Mouse (Mus musculus): ENCODE measurements around the gene Gm7247. TPM values are rescaled to one million over a fixed set of nuclear protein-coding genes. Genes with fewer than 3 reads are reported as not detected.
"Not testable (repeated sequence)": the region's sequence is repeated elsewhere in the genome, so short reads cannot be mapped to it uniquely, and the experiment has no call there.

Gene Gm7247
- total RNA-seq (2021), result not detected

DNA sequence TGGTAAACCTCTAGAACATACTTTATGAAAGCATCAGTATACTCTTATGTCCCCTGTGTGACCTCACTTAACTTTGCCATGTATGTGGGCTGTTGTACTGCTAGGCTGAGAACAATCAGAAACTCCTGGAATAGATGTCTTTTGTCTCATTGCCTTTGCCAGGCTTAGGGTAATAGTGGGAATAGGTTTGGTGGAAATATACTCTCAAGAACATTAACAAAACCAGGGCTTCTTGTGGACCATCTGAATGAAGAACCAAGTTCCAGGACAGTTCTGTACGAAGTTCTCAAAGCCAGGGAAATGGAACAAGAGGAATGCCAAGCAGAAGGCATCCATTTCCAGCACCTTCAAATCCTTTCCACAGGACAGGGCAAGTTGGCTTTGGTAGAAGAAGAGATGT is at the start of gene Gm7247:
Gene Gm7247, plus strand, starts transcription at position 301 of the 400 bp plus-strand sequence.
- DNase-seq, result no peak

DNA sequence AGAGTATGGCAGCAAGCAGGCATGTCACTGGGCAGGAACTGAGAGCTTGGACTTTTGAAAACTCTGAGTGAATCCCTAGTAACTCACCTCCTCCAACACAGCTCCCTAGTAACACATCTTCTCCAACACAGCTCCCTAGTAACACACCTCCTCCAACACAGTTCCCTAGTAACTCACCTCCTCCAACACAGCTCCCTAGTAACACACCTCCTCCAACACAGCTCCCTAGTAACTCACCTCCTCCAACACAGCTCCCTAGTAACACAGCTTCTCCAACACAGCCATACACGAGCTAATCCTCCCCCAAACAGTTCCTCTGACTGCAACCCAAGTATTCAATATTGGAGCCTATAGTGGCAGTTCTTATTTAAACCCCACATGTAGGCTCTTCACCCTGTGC is 37.6 kb upstream of the Gm7247 start:
- no peak for DNase-seq

DNA sequence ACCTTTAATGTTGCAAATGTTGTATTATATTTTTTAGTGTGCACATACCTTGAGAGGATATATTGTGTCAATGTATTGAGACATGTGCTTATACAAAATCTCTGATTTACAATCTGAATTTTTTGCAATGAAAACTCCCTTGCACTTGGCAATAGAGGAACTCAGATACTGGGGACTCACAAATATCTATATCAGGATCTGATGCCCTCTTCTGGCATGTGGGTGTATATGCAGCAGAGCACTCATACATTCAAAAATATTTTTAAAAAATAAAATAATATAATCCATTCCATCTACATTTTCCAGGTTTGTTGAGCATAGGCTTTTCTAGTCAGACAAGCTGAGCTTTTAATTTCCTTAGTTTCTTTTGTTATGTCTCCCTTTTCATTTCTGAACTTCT is 15.5 kb upstream of the Gm7247 start:
- DNase-seq, result no peak

DNA sequence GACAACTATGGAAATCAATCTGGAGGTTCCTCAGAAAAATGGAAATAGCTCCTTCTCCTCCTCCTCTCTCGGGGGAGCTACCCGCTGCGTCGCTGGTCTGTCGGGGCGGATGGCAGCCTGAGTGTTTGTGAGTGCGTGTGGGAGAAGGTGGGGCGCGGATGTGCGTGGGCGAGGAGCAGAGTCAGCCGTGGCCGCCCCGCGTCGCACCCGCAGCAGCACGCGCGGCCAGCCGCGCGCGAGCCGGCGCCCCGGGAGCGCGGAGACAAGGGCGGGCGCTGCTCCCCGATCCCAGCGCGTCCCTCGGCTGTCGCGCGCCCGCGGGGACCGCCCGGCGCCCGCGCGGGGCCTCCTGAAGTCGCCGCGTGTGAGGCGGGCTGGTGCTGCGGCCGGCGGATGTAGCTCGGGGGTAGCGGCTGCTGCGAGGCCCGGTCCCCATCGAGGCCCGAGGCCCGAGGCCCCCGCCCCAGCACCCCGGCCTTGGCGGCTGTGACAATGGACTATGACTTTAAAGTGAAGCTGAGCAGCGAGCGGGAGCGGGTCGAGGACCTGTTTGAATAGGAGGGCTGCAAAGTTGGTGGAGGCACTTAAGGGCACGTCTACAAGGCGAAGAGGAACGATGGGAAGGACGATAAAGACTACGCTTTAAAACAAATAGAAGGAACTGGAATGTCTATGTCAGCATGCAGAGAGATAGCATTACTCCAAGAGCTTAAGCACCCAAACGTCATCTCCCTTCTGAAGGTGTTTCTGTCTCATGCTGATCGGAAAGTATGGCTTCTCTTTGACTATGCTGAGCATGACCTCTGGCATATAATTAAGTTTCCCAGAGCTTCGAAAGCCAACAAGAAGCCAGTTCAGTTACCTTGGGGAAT is 3.2 kb upstream of the Gm7247 start:
- no peak for DNase-seq

DNA sequence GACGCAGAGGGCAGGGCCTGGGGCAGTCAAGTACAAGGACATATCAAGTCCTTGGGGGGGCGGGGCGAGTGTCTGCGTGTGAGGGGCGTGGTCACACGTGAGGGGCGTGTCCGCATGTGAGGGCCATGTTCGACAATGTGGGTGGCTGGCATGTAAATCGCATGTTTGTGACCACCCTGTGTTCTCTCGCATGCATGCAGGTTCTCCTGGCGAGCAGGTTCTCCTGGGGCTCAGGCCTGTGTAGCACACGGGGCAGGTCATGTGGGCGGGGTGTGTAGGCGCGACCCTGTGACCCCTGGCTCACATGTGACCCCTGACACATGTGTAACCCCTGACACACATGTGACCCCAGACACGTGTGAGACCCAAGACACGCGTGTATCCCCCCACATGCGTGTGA is 21.2 kb downstream of the Gm7247 start:
- no peak for DNase-seq

DNA sequence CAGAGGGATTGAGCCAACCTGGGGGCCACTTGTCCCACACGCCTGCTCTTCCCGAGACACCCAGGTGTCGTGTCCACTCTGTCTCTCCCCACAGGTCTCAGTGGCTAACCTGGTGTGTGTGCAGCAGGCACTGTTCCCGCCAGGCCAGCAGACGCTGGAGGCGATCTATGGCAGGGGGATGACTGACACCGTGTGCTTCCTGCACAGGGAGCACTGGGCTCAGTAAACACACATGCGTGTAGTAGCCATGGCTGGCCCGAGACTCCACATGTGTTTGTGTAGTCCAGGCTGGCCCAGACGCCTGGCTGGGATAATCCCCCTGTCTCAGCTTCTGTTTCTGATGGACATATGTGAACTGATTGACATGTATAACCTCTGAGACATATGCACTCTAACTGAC is 22.8 kb downstream of the Gm7247 start:
- DNase-seq, result no peak

DNA sequence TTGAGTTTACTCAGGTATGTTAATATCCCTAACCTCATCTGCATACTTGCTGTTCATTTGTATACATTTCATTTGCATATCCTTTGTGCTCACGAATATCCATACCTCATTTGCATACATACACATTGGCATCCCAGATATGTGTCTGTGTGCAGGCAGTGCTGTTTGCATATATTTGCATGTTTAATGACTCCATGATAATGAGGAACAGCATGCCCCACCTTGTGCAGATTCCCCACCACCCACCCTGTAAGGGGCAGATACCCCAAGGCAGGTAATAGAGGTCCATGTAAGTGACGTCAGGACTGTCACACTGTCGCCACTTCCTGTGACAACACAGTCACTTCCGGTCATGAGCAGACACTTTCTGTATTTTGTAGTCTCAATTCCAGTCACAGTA is 24.2 kb downstream of the Gm7247 start:
- no peak for DNase-seq

DNA sequence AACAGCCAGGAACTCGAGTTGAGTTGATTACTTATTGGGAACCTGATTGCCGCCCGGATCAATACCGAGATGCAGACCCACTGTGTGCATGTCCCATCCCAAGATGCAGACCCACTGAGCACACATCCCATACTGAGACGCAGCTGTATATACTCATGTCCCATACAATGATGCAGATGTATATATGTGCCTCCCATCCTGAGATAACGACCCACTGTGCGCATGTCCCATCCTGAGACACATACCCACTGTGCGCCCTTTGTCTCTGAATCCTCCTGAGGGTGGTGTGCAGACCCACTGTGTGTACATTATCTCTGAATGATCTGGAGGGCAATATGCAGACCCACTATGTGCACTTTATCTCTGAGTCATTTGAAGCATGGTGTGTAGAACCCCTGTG is 26.2 kb downstream of the Gm7247 start:
- no peak for DNase-seq

DNA sequence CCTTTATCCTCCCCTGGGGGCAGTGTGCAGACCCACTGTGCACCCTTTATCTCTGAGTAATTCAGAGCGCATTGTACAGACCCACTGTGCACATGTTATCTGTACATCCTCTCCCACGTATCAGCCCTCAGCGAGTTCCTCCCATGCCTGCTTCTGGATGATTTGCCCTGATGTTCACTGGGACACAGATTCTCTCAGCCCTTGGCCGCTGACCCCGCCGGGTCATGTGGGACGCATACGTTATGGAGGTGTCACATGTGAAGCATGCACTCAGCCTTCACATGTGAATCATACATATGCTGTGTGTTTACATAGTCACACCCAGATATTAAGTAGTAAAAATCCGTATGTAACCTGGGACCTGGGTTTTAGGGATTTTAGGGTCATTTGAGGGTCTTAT is 26.7 kb downstream of the Gm7247 start:
- DNase-seq, result no peak

DNA sequence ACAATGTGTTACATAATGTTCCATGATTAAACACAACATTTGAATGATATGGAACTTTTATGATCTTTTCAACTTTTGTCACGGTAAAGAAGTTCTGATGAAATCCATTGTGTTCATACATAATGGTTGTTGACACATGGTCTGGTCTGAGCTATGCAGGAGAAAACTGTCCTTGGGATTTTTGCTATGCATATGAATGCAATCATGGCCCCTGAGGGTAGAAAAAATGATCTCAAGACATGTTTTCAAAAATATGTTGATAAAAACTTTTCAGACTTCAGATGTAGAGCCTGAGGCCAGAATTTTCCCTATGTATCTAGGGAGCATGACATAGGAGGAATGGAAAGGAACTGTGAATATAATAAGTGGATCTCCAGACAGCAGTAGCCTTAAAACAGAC is 49.0 kb downstream of the Gm7247 start, which contains the start of gene Vmn2r88:
Gene Vmn2r88, plus strand, starts transcription at position 301 of the 400 bp plus-strand sequence.
- DNase-seq, result no peak

DNA sequence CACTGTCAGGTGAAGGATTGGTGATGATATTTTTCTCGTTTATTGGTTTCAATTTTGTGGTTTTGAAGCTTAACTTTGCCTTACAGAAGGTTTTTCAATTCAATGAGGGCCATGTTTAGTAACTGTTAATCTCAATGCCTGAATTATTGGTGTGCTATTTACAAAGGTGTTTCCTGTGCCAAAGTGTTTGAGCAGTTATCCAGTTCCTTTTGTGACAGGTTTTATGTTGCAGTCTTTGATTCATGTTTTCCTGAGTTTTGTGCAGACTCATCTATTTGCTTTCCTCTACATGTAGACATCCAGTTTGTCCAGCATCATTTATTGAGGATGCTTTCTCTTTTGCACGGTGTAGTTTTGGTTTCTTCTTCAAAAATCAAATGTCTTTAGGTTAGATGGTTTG is 62.3 kb downstream of the Gm7247 start:
- no peak for DNase-seq

DNA sequence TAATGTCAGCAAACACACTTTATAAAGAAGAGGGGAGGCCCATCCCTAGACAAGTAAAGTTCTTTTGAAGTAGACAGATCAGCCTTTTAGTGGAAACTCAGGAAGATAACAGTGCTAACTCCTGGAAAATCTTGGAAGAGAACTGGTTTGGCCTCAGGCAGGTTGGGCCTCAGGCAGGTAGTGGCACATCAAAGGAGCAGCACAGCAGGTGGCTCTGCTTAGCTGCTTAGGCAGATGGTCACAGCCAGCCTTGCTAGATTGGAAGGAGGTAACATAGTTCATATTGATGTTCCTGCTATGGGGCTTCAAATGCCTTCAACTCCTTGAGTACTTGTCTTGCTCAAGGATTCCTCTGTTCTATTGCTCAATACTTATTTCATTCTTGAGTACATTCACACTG is 68.6 kb downstream of the Gm7247 start:
- not testable (repeated sequence) for DNase-seq

DNA sequence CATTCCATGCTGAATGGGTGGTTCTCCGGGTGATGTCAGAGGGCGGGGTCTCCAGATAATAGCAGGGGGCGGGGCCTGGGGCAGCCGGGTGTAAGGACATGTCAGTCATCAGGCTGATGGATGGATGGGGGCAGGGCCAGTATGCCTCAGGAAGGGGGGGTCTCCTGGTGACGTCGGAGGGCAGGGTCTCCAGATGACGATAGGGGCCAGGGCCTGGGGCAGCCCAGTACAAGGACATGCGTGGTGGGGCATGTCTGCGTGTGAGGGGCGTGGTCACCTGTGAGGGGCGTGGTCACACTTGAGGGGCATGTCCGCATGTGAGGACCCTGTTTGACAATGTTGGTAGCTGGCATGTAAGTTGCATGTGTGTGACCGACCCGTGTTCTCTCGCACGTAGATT is 73.0 kb downstream of the Gm7247 start:
- DNase-seq, result no peak

DNA sequence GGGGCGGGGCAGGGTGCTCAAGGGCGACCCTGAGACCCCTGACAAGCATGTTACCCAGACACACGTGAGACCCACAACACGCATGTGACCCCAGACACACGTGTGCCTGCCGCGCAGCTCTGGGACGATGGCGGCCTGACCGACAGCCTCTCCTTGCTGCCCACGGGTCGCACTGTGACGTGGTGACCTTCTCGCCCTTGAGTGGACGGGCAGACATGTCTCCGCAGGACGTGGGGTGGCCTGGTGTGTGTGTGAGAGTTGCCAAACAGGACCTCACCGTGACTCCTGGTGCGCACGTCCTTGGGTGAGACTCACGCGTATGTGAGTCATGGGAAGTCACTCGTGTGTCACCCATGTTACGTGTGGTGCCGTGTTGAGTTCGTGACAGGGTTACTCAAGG is 73.5 kb downstream of the Gm7247 start:
- DNase-seq, result no peak

DNA sequence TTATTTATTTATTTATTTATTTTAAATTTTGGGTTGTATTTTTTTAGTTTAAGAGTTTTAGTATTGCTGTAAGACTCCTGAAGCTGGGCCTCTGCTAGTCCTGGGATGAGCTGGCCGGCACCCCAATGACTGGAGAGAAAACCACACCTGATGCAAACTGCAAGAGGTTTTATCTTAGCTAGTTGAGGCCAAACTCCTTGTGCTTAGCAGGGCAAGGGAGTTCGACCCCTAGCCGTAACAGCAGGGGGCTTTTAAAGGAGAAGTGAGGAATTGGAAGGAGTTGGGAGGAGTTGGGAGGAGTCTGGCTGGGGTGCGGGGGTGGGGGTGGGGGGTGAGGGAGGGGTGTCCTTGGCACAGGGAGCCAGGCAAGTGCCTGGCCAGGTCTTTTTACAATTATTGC is 77.4 kb downstream of the Gm7247 start:
- no peak for DNase-seq

DNA sequence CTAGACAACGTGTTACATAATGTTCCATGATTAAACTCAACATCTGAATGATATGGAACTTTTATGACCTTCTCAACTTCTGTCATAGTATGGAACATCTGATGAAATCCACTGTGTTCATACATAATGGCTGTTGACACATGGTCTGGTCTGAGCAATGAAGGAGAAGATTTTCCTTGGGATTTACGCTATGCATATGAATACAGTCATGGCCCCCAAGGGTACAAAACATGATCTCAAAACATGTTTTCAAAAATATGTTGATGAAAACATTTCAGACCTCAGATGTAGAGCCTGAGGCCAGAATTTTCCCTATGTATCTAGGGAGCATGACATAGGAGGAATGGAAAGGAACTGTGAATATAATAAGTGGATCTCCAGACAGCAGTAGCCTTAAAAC is 90.0 kb downstream of the Gm7247 start, which contains the start of gene Vmn2r89:
Gene Vmn2r89, plus strand, starts transcription at position 301 of the 400 bp plus-strand sequence.
- DNase-seq, result not testable (repeated sequence)

DNA sequence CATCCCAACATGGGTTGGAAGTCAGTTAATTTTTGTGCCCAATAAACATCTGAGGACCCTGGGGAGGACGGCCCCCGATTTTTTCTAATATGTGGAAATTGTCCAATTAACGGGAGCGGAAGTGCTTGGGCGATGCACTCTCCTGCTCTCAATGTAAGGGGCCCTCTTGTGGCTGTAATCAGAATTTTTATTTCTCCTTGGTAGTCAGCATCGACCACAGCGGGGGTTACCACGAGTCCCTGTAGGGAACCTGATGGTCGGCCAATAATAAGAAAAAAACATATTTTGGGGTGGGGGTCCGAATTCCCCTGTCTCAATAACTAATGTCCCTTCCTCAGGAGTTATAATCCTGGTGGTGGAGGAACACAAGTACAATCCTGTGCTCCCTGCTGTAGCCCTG is 118.7 kb downstream of the Gm7247 start:
- DNase-seq, result not testable (repeated sequence)

DNA sequence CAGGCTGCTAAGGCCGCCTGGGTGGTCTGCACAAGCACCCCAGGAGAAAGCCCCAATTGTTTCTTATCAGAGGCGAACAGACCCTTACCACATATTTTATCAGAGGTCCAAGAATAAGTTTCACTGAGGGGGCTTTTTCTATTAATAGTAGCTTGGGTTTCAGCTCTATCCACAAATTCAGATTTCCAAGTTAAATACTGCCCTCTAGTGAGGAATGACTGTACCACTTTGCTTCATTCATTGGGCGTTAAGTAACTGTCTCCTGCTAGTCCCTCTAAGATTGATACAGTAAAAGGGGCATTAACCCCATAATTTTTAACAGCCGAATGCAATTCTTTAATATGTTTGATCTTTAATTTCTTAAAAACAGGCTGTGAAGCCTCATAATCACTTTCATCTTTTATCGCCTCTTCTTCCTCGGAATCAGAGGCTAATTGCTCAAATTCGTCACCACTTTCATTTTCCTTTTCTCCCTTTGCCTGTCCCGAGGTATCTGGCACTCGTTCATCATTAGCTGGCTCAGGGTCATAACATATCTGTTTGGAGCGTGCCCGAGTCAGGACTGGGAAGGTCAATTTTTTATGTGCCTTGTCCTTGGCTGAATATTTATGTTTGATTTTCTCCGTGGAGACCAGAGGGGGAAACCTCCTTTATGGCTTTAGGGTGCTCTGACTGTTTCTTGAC is 119.9 kb downstream of the Gm7247 start:
- not testable (repeated sequence) for DNase-seq

DNA sequence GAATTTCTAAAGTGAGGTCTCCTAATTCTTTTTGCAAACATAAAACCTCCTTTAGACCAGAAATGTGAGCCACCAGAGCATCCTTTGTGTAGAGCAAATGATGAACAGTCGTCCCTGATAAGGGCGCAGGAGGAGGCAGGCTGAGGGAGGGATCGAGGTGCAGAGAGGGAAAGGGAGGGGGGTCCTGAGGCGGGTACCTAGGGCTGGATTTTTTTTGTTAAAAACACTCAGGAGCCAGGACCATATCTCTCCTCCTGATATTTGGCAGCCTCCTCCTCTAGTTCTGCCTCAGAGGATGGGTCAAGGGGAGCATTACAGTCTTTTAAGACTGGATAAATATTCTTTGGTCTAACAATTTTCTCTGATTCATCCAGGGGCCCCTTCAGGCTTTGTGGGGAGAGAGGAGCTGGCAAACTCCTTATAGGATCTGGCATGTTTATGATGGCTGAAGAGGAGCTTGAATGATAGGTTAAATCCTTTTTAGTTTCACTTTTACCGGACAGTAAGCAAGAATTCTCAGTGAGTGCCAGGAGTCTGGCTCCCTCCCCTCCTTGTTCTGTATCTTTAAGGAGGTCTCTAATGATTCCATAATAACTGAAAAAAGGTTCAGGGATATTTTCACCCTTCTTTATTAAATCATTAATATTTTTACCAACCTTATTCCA is 120.6 kb downstream of the Gm7247 start:
- no peak for DNase-seq

DNA sequence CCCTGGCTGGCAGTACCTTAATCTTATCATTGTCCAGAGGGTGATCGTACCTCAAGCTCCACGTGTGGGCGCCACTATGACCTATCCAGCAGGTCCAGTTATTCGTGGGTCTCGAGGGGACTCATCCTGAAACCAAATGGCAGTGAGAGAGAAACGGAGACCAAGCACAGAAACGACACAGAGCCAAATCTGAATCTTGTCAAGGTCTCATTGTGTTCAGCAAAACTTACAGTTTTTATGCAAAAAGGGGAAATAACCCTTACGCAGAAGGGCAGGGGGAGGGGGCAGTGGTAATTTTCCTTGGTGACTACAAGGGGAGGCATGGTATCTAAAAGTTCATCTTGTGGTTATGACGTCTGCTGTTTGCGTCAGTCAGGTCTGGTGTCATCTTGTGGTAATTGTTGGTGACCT is 121.4 kb downstream of the Gm7247 start:
- DNase-seq, result not testable (repeated sequence)

DNA sequence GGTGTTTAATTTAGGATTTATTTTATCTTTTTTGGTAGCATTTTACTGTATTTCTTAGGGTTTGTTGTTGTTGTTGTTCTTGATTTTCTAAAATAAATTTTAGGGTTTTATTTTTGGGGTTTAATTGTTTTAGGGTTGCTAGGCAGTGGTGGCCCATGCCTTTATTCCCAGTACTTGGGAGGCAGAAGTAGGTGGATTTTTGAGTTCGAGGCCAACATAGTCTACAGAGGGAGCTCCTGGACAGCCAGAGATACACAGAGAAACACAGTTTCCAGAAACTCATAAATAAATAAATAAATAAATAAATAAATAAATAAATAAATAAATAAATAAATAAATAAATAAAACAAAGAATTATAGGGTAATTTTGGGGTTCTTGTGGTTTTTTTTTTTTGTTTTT is 122.1 kb downstream of the Gm7247 start:
- DNase-seq, result no peak

DNA sequence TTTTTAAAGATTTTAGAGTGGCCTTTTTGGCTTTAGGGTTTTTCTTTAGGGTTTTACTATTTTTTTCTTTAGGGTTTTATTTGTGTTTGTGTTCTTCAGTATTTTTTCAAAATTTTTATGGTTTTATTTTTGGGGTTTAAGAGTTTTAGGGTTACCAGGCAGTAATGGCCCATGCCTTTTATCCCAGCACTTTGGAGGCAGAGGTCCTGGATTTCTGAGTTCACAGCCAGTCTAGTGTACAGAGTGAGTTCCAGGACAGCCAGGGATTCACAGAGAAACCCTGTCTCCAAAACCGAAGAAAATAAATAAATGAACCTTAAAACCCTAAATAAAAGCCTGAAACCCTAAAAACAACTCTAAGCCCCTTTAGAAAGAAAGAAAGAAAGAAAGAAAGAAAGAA is 124.6 kb downstream of the Gm7247 start:
- no peak for DNase-seq

DNA sequence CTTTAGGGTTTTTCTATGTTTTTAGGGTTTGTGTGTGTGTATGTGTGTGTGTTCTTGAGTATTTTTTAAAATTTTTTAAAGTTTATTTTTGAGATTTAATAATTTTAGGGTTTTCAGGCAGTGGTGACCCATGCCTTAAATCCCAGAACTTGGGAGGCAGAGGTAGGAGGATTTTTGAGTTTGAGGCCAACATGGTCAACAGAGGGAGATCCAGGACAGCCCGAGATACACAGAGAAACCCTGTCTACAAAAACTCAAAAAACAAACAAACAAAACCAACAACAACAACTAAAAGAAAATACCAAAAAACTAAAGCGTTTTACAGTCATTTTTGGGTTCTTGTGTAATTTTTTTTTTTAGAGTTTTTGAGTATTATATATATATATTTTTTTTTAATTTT is 134.2 kb downstream of the Gm7247 start:
- no peak for DNase-seq

Data from heart, postnatal 4 days (tissue).